Mouse (Mus musculus) heart, embryonic 10.5 days (tissue): ENCODE results near the gene Mcur1. TPM values are rescaled to one million over a fixed set of nuclear protein-coding genes. Genes with fewer than 3 reads are reported as not detected.
A peak's percentile ranks its signal among the peaks of the same experiment; 100 is the strongest.

ENCODE experiments used
- DNase-seq: peaks from one replicate; pipeline ENCODE4 v3.0.0-alpha.2; 2017; ENCODE audit warnings: low spot score
- H3K27ac ChIP-seq: fragments of 300-500 bp; sonication (generic); 2 replicates; pipeline ENCODE4 v1.5.1; 2016; ENCODE audit warnings: mild to moderate bottlenecking
- H3K27me3 ChIP-seq: fragments of 300-500 bp; sonication (generic); 2 replicates; pipeline ENCODE4 v1.6.1; 2016; ENCODE audit warnings: mild to moderate bottlenecking; ENCODE audit not compliant: poor library complexity, insufficient read depth, severe bottlenecking
- H3K36me3 ChIP-seq: fragments of 300-500 bp; sonication (generic); 2 replicates; pipeline ENCODE4 v1.6.1; 2016; ENCODE audit warnings: mild to moderate bottlenecking, moderate library complexity
- H3K4me1 ChIP-seq: fragments of 300-500 bp; sonication (generic); 2 replicates; pipeline ENCODE4 v1.6.1; 2016; ENCODE audit warnings: mild to moderate bottlenecking
- H3K4me3 ChIP-seq: fragments of 300-500 bp; sonication (generic); 2 replicates; pipeline ENCODE4 v1.5.1; 2016; ENCODE audit warnings: mild to moderate bottlenecking, moderate library complexity
- H3K9me3 ChIP-seq: fragments of 300-500 bp; sonication (generic); 2 replicates; pipeline ENCODE4 v1.6.1; 2016; ENCODE audit warnings: mild to moderate bottlenecking, moderate library complexity
- WGBS: fragments of 180-500 bp; shearing (Covaris S2); methylation state at CpG from one replicate; pipeline ENCODE4 v1.1.7; 2016; 5-methylcytosine and 5-hydroxymethylcytosine counted together
- polyA plus RNA-seq: library from polyadenylated mRNA; unstranded; fragments of >200 nt; fragmentation: Nextera tagmentation; extraction: Ambion mirVana; gene quantifications from 2 replicates; pipeline ENCODE4 v1.2.1, GENCODE M21; 2016

Gene Mcur1
- polyA plus RNA-seq, 1 experiment from 2014 or later, result 13.6 TPM

GRCm38 (mm10) chr13:43534015-43534414 is 26.0 kb downstream of the Mcur1 start:
- 75% methylated on average over 4 of the region's 4 CpGs for WGBS
- Histone ChIP-seq H3K9me3 (no peaks in the 10 kb centered on the region), H3K4me3 (no peak overlapping the region), H3K27me3 (no peaks in the 10 kb centered on the region), H3K36me3 (no peaks in the 10 kb centered on the region), H3K27ac (no peak overlapping the region), H3K4me1 (peaks cover 60% of the 10 kb centered on the region)
- DNase-seq, result no peak

GRCm38 (mm10) chr13:43530832-43531693 is 28.9 kb downstream of the Mcur1 start:
- peak overlapping the region; percentile 29 for H3K4me3 ChIP-seq
- no peaks in the 10 kb centered on the region for H3K9me3 ChIP-seq
- WGBS, result 19% methylated on average over 13 of the region's 13 CpGs
- H3K36me3 ChIP-seq, result no peaks in the 10 kb centered on the region
- DNase-seq, result no peak
- H3K27ac ChIP-seq, result peak overlapping the region; percentile 83
- H3K27me3 ChIP-seq, result no peaks in the 10 kb centered on the region
- H3K4me1 ChIP-seq, result peaks cover 40% of the 10 kb centered on the region

DNA sequence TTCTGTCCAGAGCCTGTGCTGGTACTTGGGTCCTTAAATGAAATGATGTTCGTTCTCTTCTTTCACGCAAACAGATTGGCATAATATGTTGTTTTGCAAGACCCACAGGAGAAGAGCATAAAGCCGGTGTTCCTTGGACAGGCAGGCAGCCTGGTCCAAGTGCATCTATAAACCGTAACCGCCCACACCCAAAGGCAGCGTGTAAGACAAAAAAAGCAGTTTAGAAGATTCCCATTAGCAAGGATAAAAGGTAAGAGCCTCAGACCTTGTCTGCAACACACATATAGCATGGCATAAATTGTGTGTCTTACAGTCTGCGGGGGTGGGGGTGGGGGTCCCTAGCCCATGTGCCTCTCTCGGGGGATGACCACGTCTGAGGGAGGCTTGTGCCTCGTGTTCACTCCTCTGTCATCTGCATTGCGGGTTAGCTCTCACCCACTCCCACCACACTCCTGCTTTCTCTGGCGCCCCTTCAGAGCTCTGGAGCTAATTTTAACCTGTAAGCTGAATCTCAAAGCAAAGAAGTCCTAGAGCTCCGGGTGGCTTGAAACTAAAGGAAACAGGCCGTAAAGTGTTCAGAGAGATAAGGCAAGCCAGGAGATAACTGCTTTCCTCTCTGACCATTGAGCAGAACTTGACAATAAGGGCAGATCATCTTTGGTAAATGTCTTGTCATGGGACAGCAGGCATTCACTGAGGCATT is 29.7 kb downstream of the Mcur1 start:
- Histone ChIP-seq H3K27ac (peak overlapping the region; percentile 83), H3K9me3 (no peaks in the 10 kb centered on the region), H3K36me3 (no peaks in the 10 kb centered on the region), H3K27me3 (no peaks in the 10 kb centered on the region), H3K4me3 (peak overlapping the region; percentile 12; the same call in 1 of the 2 replicates), H3K4me1 (peaks cover 45% of the 10 kb centered on the region)
- WGBS, result 37% methylated on average over 14 of the region's 14 CpGs
- no peak for DNase-seq

DNA sequence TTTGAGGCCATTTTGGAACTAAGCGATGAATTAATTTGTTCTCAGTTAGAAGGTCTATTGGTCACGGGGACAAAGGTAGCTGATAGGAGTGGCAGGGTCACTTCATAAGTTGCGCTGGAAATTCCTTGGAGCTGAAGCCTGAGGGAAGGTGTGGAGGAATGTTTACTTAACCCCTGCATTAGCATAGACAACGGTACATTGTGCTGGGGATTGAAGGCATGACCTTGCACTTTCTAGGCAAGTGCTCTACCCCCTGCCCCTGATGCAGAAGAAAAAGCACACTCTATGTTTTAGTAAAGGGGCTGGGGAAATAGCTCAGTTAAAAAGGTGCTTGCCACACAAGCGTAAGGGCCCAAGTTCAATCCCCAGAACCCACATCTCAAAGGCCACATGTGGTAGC is 33.7 kb downstream of the Mcur1 start:
- Histone ChIP-seq H3K27ac (0 out of 2 replicates have a peak overlapping the region, but pooled peaks have one; percentile 10), H3K27me3 (no peaks in the 10 kb centered on the region), H3K4me3 (no peak overlapping the region), H3K36me3 (no peaks in the 10 kb centered on the region), H3K4me1 (peaks cover 55% of the 10 kb centered on the region), H3K9me3 (no peaks in the 10 kb centered on the region)
- WGBS, result 75% methylated on average over 5 of the region's 5 CpGs
- DNase-seq, result no peak

DNA sequence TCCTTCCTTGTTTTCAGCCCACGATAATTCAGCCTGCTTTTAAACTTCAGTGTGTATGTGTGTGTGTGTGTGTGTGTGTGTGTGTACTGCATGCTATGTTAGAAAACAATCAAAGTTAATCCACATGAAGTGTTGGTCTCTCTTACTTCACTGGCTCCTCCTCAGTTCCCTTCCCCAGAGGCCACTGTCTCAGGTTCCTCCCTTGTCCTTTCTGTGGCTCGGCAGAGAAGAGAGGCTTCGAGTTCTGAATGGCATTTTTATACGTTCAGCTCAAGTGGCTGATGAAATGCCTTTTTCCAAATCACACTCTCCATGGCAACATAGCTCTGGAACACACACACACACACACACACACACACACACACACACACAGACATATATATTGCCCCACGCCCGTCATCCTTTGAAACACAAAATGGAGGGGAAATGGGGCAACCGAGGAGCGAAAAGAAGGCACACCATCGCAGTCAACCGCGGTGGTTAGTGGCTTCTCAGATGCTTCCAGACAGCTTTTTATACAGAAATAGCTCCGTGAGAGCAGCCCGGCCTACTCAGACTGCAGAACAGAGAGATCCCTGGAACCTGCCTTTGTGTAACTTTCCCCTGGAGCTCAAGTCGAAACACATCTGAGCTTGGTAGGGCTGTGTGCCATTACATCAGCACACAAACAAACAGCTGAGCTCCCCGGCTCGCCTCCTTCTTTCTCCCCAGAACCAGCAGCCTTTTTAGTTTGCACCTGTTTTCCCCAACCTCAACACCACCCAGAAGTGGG is 34.4 kb downstream of the Mcur1 start:
- Histone ChIP-seq H3K4me1 (peaks cover 48% of the 10 kb centered on the region), H3K36me3 (no peaks in the 10 kb centered on the region), H3K27ac (peak overlapping the region; percentile 75), H3K4me3 (no peak overlapping the region), H3K9me3 (no peaks in the 10 kb centered on the region), H3K27me3 (no peaks in the 10 kb centered on the region)
- 57% methylated on average over 16 of the region's 16 CpGs for WGBS
- no peak for DNase-seq

GRCm38 (mm10) chr13:43524491-43525362 is 35.3 kb downstream of the Mcur1 start:
- no peak for DNase-seq
- 60% methylated on average over 16 of the region's 16 CpGs for WGBS
- peaks cover 40% of the 10 kb centered on the region for H3K4me1 ChIP-seq
- peak overlapping the region; percentile 75 for H3K27ac ChIP-seq
- no peaks in the 10 kb centered on the region for H3K36me3 ChIP-seq
- no peaks in the 10 kb centered on the region for H3K27me3 ChIP-seq
- no peaks in the 10 kb centered on the region for H3K9me3 ChIP-seq
- H3K4me3 ChIP-seq, result no peak overlapping the region

- H3K27me3 ChIP-seq, result no peaks in the 10 kb centered on the region
- no peaks in the 10 kb centered on the region for H3K9me3 ChIP-seq
- H3K4me3 ChIP-seq, result no peak overlapping the region
- no peaks in the 10 kb centered on the region for H3K36me3 ChIP-seq
- peaks cover 35% of the 10 kb centered on the region for H3K4me1 ChIP-seq
- 75% methylated on average over 7 of the region's 7 CpGs for WGBS
- H3K27ac ChIP-seq, result no peak overlapping the region
- no peak for DNase-seq
These were observed 36.0 kb downstream of the Mcur1 start for GRCm38 (mm10) chr13:43523906-43524480.

DNA sequence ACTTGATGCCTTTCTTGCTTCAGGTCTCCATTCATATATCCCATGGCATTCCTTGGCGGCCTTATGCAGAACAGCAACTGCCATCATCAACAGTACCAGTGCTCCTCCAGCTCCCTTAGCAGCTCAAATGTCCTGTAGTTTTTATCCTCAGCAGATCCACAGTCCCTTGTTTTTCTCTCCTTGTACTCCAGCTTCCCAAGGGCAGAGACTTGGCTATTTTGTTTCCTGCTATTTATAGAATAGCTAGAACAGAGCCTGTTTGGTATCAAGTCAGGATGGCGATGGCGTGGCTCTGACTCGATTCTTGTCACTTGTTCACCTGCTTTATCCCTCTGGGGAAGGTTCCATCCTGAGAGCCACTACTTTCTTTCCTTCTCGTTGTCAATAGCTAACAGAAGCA is 38.1 kb downstream of the Mcur1 start:
- H3K27me3 ChIP-seq, result no peaks in the 10 kb centered on the region
- DNase-seq, result no peak
- WGBS, result 61% methylated on average over 5 of the region's 5 CpGs
- peak overlapping the region; percentile 79 for H3K27ac ChIP-seq
- peaks cover 35% of the 10 kb centered on the region for H3K4me1 ChIP-seq
- H3K4me3 ChIP-seq, result no peak overlapping the region
- H3K36me3 ChIP-seq, result no peaks in the 10 kb centered on the region
- H3K9me3 ChIP-seq, result no peaks in the 10 kb centered on the region

- no peak overlapping the region for H3K4me3 ChIP-seq
- no peak overlapping the region for H3K27ac ChIP-seq
- 81% methylated on average over 6 of the region's 6 CpGs for WGBS
- no peaks in the 10 kb centered on the region for H3K27me3 ChIP-seq
- H3K4me1 ChIP-seq, result peaks cover 18% of the 10 kb centered on the region
- no peaks in the 10 kb centered on the region for H3K36me3 ChIP-seq
- no peaks in the 10 kb centered on the region for H3K9me3 ChIP-seq
- DNase-seq, result no peak
These were observed 40.7 kb downstream of the Mcur1 start for GRCm38 (mm10) chr13:43519251-43519650.

GRCm38 (mm10) chr13:43517371-43517770 is 42.6 kb downstream of the Mcur1 start:
- Histone ChIP-seq H3K4me3 (no peak overlapping the region), H3K27ac (no peak overlapping the region), H3K4me1 (peaks cover 11% of the 10 kb centered on the region), H3K27me3 (no peaks in the 10 kb centered on the region), H3K36me3 (no peaks in the 10 kb centered on the region), H3K9me3 (no peaks in the 10 kb centered on the region)
- 62% methylated on average over 8 of the region's 8 CpGs for WGBS
- no peak for DNase-seq

DNA sequence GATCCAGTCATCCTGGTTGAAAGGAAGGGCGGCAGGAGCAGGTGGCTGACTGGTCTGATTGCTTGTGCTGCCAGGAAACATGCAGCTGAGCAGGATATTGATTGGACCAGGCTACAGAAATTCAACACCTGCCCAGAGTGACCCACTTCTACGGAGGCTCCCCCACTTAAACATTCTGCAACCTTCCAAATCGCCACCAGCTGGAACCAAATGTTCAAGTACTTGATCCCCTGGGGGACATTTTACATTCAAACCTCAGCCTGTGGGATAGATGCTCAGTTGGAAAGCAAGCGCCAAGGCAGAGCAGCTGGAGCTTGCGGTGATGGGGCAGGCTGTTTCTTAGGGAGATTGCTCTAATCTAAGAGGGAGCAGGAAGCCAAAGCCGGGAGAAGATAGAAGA is 43.1 kb downstream of the Mcur1 start:
- peaks cover 7% of the 10 kb centered on the region for H3K4me1 ChIP-seq
- DNase-seq, result no peak
- no peak overlapping the region for H3K27ac ChIP-seq
- no peaks in the 10 kb centered on the region for H3K9me3 ChIP-seq
- H3K27me3 ChIP-seq, result no peaks in the 10 kb centered on the region
- 51% methylated on average over 6 of the region's 6 CpGs for WGBS
- no peak overlapping the region for H3K4me3 ChIP-seq
- H3K36me3 ChIP-seq, result no peaks in the 10 kb centered on the region

- Histone ChIP-seq H3K27ac (no peak overlapping the region), H3K27me3 (no peaks in the 10 kb centered on the region), H3K36me3 (no peaks in the 10 kb centered on the region), H3K4me3 (no peak overlapping the region), H3K9me3 (no peaks in the 10 kb centered on the region), H3K4me1 (no peaks in the 10 kb centered on the region)
- WGBS, result 89% methylated on average over 5 of the region's 5 CpGs
- no peak for DNase-seq
These were observed 43.9 kb downstream of the Mcur1 start for GRCm38 (mm10) chr13:43516119-43516518.
